Mouse (Mus musculus) left cerebral cortex, adult 2 months (tissue): ENCODE measurements around the gene Ttc7. TPM values are rescaled to one million over a fixed set of nuclear protein-coding genes. Genes with fewer than 3 reads are reported as not detected.

ENCODE experiments used
- DNase-seq, 2 experiments: peaks; one replicate each; pipeline ENCODE4 v3.0.0; 2021 to 2022; ENCODE audit warnings: low spot score in 2 of 2, mixed read lengths in 1 of 2; ENCODE audit errors: extremely low spot score in 1 of 2
- H3K27ac ChIP-seq: fragments of 200-600 bp; 2 replicates; pipeline ENCODE4 v1.8.1; 2022
- H3K4me3 ChIP-seq: fragments of 200-600 bp; 2 replicates; pipeline ENCODE4 v1.8.1; 2022
- CTCF ChIP-seq: fragments of 200-600 bp; IDR thresholded peaks from 2 replicates; pipeline ENCODE4 v1.8.1; 2022; ENCODE audit warnings: antibody characterized with exemption, mild to moderate bottlenecking, moderate library complexity
- intact Hi-C: fragments of 180-260 bp; cut with DNase I; formaldehyde crosslinking; loops from one replicate; pipeline ENCODE4 v1.15.1; 2025
- total RNA-seq, 2 experiments: library from RNA; stranded (reverse); gene quantifications; 2 replicates each; pipeline ENCODE4 v1.2.3; 2021

The Ttc7 gene
- total RNA-seq, 2 experiments from 2014 or later, result 11.8 to 13.2 TPM

DNA sequence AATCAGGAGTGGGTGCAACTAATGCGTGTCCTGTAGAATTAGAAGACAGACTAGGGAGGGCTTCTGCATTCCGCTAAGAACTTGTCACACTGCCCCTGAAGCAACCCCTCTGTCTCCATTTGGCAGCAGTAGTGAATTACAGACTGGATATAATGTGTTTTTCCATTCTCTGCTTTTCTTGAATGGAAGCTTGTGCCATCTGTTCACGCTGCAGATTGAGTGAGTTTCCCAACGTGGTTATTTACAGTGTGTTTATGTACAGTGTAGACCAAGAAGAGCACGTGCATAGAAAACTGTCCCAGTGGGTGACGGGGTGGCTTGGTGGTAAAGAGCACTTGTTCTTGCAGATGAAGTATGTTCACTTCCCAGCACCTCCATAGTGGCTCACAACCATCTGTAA, 13.2 kb upstream of the Ttc7 start:
- DNase-seq, result no peak
- Histone ChIP-seq H3K27ac (no peak overlapping the region), H3K4me3 (no peak overlapping the region)
- intact Hi-C loops, result no loop called here
- TF ChIP-seq CTCF, result no peak

- no peak for DNase-seq
- intact Hi-C loops, result no loop called here
- Histone ChIP-seq H3K27ac (no peak overlapping the region), H3K4me3 (no peak overlapping the region)
- TF ChIP-seq CTCF, result no peak
Measured at GRCm38 (mm10) chr17:87275363-87276341, 7.0 kb upstream of the Ttc7 start.

GRCm38 (mm10) chr17:87282007-87282705, 530 bp upstream of the Ttc7 start:
- TF ChIP-seq CTCF, result no peak
- peak overlapping the region; percentile 92 for H3K4me3 ChIP-seq
- peak overlapping the region; percentile 84 for H3K27ac ChIP-seq
- intact Hi-C loops, result loop anchor here (1.0 kb wide), 1 partner anchor 16 kb away; no protein-coding TSS in a partner anchor
- peak; percentile 54 to 76 for DNase-seq

DNA sequence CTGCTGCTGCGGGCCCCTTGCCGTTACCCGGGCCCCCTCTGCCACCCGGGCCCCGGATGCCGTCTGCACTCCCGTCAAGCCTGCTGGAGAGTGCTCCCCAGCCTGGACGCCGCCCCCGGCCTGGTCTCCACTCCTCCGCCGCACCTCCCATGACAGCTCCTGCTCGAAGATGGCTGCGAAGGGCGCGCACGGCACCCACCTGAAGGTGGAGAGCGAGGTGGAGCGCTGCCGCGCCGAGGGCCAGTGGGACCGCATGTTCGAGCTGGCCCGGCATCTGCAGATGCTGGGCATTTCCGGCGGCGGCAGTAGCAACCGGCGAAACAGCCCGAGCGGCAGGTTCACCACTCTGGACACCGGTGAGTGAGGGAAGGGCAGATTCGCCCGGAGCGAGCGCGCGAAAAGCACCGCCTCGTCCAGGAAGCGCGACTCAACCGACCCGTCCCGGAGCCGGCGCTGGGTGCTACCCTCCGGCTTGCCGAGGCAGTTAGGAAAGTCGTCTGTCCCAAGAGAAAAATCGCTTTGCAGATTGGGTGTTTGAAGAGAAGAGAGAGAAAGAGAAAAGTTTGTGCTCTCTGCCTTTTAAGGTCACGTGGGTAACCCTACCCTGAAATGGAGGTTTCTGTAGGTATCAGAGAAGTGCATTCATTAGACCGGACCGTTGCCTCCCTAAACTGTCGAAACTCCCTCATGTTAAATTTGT, 519 bp downstream of the Ttc7 start:
- H3K27ac ChIP-seq, result peak overlapping the region; percentile 84
- peak; percentile 54 for DNase-seq
- intact Hi-C loops, result no loop called here
- no peak for TF ChIP-seq CTCF
- H3K4me3 ChIP-seq, result peak overlapping the region; percentile 92

GRCm38 (mm10) chr17:87283755-87284481, 1.2 kb downstream of the Ttc7 start:
- no peak for TF ChIP-seq CTCF
- intact Hi-C loops, result no loop called here
- Histone ChIP-seq H3K27ac (no peak overlapping the region), H3K4me3 (peak overlapping the region; percentile 92)
- no peak for DNase-seq

DNA sequence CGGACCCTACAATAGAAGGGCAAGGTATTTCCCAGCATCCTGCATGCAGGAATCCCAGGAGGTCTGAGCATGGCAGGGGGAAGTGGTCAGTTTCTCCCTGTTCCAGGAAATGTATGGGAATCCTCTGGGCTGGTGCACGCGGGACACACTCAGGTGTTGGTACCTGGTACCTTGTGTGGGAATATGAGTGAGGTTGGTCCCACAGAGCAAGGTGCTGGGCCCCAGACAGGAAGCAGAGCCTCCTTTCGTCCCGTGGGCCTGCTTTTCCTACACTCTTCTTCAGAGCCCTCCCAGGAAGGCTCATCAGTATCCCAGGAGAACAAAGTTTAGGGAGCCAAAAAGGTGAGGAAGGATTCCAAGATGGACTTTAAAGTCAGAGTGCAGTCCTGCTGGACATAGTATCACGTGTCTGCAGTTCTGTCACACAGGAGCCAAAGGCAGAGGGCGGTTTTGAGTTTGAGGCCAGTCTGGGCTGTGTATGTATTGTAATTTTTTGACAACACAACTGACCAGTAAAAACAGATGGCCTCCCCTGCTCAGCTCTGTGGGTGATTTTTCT, 1.9 kb downstream of the Ttc7 start:
- intact Hi-C loops, result no loop called here
- no peak for TF ChIP-seq CTCF
- H3K27ac ChIP-seq, result no peak overlapping the region
- no peak for DNase-seq
- H3K4me3 ChIP-seq, result no peak overlapping the region

- Histone ChIP-seq H3K27ac (no peak overlapping the region), H3K4me3 (no peak overlapping the region)
- no peak for TF ChIP-seq CTCF
- DNase-seq, result no peak
- intact Hi-C loops, result no loop called here
Measured at GRCm38 (mm10) chr17:87285731-87286465, 3.2 kb downstream of the Ttc7 start.

GRCm38 (mm10) chr17:87286481-87287143, 3.9 kb downstream of the Ttc7 start:
- intact Hi-C loops, result no loop called here
- no peak for TF ChIP-seq CTCF

DNA sequence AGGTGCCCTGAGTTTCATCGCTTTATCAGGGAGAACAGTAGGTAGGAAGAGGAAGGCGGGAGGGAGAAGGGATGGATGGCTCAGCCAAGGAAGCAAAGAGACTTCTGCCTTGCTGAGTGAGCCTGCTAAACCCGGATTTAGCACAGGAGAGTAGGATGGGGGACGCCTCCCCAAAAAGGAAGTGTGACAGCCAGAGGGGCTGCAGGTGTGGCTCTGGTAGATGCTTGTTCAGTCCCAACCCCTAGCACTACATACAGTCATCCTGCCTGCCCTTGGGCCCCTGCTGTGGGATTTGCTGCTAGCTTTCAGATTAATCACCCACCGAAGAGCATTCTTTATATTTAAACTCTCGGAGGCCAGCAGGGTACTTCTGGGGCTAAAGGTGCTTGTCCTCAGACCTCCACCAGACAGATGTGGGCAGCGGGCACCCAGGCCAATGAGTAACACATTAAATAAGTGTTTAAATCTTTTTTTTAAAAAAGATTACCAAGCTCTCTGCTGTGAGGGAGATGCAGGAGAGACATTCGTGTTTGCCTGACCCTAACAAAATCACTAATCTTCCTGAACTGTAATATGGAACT, 4.6 kb downstream of the Ttc7 start:
- TF ChIP-seq CTCF, result no peak
- no peak overlapping the region for H3K4me3 ChIP-seq
- no peak overlapping the region for H3K27ac ChIP-seq
- DNase-seq, result no peak
- intact Hi-C loops, result no loop called here

More at GRCm38 (mm10) chr17:87286481-87287143, 3.9 kb downstream of the Ttc7 start:
- Histone ChIP-seq H3K27ac (no peak overlapping the region), H3K4me3 (no peak overlapping the region)
- no peak for DNase-seq

- Histone ChIP-seq H3K4me3 (no peak overlapping the region), H3K27ac (no peak overlapping the region)
- no peak for DNase-seq
- intact Hi-C loops, result no loop called here
- no peak for TF ChIP-seq CTCF
Measured at GRCm38 (mm10) chr17:87288131-87288530, 5.4 kb downstream of the Ttc7 start.
